Mouse (Mus musculus) embryonic facial prominence, embryonic 13.5 days (tissue): ENCODE measurements around the gene Zfp91. TPM values are rescaled to one million over a fixed set of nuclear protein-coding genes. Genes with fewer than 3 reads are reported as not detected.
"Not testable (repeated sequence)": the region's sequence is repeated elsewhere in the genome, so short reads cannot be mapped to it uniquely, and the experiment has no call there.

Experiments
- ATAC-seq: fragments of 200-750 bp; cut with Nextera tagmentation; 2 replicates; pipeline ENCODE4 v1.8.0; 2017; ENCODE audit warnings: low read depth; ENCODE audit not compliant: insufficient number of reproducible peaks, insufficient read depth, low FRiP score, low TSS enrichment
- H3K27ac ChIP-seq: fragments of 300-500 bp; sonication (generic); 2 replicates; pipeline ENCODE4 v1.5.1; 2015; ENCODE audit warnings: moderate library complexity, mild to moderate bottlenecking, inconsistent platforms
- H3K27me3 ChIP-seq: fragments of 300-500 bp; sonication (generic); 2 replicates; pipeline ENCODE4 v1.6.1; 2015; ENCODE audit warnings: mild to moderate bottlenecking, inconsistent platforms
- H3K36me3 ChIP-seq: fragments of 300-500 bp; sonication (generic); 2 replicates; pipeline ENCODE4 v1.6.1; 2015; ENCODE audit warnings: mild to moderate bottlenecking, inconsistent platforms
- H3K4me1 ChIP-seq: fragments of 300-500 bp; sonication (generic); 2 replicates; pipeline ENCODE4 v1.6.1; 2015; ENCODE audit warnings: inconsistent platforms
- H3K4me2 ChIP-seq: fragments of 300-500 bp; sonication (generic); 2 replicates; pipeline ENCODE4 v1.6.1; 2015; ENCODE audit warnings: moderate library complexity, mild to moderate bottlenecking, inconsistent platforms
- H3K4me3 ChIP-seq: fragments of 300-500 bp; sonication (generic); 2 replicates; pipeline ENCODE4 v1.5.1; 2015; ENCODE audit warnings: mild to moderate bottlenecking, inconsistent platforms
- H3K9ac ChIP-seq: fragments of 300-500 bp; sonication (generic); 2 replicates; pipeline ENCODE4 v1.6.1; 2015; ENCODE audit warnings: mild to moderate bottlenecking, inconsistent platforms
- H3K9me3 ChIP-seq: fragments of 300-500 bp; sonication (generic); 2 replicates; pipeline ENCODE4 v1.6.1; 2016; ENCODE audit warnings: inconsistent platforms
- WGBS: fragments of 180-500 bp; shearing (Covaris S2); methylation state at CpG from one replicate; pipeline ENCODE4 v1.1.7; 2015; ENCODE audit warnings: mixed read lengths; 5-methylcytosine and 5-hydroxymethylcytosine counted together
- polyA plus RNA-seq: library from polyadenylated mRNA; unstranded; fragments of >200 nt; fragmentation: Nextera tagmentation; extraction: Ambion mirVana; gene quantifications from 2 replicates; pipeline ENCODE4 v1.2.1, GENCODE M21; 2015

The Zfp91 gene
- polyA plus RNA-seq, 1 experiment from 2014 or later = 14.9 TPM

DNA sequence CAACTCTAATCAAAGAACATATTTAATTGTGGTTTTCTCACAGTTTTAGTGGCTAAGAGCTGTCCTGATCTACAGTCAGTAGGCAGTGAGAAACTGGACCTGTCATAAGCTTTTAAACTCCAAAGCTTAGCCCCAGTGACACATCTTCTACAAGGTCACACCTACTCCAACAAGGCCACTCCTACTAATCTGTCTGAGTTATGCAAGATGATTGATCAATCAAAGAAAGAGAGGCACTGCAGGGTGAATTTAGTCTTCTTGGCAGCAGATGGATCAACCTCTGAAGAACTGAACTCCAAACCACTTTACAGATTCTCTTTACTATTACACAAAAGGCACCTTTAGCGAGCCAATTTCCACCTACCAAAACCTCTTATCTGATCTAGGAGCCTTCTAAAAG is 70.1 kb downstream of the Zfp91 start:
- 70% methylated on average over 1 of the region's 1 CpGs for WGBS
- Histone ChIP-seq H3K4me1 (no peaks in the 10 kb centered on the region), H3K27me3 (no peaks in the 10 kb centered on the region), H3K27ac (no peak overlapping the region), H3K36me3 (no peaks in the 10 kb centered on the region), H3K9ac (no peak overlapping the region), H3K9me3 (no peaks in the 10 kb centered on the region), H3K4me2 (no peak overlapping the region), H3K4me3 (no peak overlapping the region)
- ATAC-seq = no peak

DNA sequence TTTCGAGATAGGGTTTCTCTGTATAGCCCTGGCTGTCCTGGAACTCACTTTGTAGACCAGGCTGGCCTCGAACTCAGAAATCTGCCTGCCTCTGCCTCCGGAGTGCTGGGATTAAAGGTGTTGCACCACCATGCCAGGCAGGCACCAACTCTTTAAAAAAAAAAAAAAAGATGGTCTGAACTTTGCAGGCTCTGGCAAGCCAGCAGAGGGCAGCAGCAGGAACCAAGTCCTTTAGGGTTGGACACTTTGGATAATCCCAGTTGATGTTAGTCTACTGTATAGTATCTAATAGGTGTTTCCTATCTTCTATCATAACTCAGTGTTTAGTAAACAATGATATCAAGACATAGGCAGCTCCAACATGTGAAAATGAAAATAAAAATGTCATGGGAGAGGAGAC is 73.6 kb downstream of the Zfp91 start:
- Histone ChIP-seq H3K9me3 (no peaks in the 10 kb centered on the region), H3K4me3 (no peak overlapping the region)

DNA sequence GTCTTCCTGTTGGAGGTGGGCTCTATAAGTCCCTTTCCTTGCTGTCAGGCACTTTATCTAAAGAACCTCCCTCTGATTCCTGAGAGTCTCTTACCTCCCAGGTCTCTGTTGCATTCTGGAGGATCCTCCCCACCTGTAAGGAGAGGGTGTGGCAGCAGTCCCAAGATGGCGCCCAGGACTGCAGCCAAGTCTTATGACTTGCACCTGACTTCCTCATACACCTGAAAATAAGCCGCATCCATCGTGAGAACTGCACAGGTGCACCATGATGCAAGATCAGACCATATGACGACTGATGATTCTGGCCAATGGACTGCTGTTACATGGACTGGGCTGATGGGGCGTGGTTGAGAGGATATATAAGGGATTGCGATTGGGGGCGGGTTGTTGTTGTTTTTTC is 74.3 kb downstream of the Zfp91 start:
- not testable (repeated sequence) for ATAC-seq, H3K27me3 ChIP-seq, H3K4me2 ChIP-seq, H3K36me3 ChIP-seq, H3K27ac ChIP-seq, H3K9me3 ChIP-seq, H3K4me1 ChIP-seq, H3K9ac ChIP-seq, H3K4me3 ChIP-seq
- 90% methylated on average over 7 of the region's 7 CpGs for WGBS

More for the DNA sequence above, 73.6 kb downstream of the Zfp91 start:
- H3K36me3 ChIP-seq = no peaks in the 10 kb centered on the region
- H3K4me1 ChIP-seq = no peaks in the 10 kb centered on the region
- H3K9ac ChIP-seq = no peak overlapping the region
- no peak for ATAC-seq
- 79% methylated on average over 3 of the region's 3 CpGs for WGBS
- H3K4me2 ChIP-seq = no peak overlapping the region
- no peak overlapping the region for H3K27ac ChIP-seq
- no peaks in the 10 kb centered on the region for H3K27me3 ChIP-seq

DNA sequence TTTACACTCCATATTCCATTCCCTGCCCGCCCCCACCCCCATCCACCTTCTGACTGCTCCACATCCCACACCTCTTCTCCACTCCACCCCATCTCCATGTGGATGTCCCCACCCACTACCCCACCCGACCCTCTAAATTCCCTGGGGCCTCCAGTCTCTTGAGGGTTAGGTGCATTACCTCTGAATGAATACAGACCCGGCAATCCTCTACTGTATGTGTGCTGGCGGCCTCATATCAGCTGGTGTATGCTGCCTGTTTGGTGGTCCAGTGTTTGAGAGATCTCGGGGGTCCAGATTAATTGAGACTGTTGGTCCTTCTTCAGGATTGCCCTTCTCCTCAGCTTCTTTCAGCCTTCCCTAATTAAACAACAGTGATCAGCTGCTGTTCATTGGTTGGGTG is 75.0 kb downstream of the Zfp91 start:
- not testable (repeated sequence) for H3K27ac ChIP-seq, H3K27me3 ChIP-seq, H3K4me3 ChIP-seq, H3K9ac ChIP-seq, H3K9me3 ChIP-seq, H3K4me2 ChIP-seq, ATAC-seq, H3K36me3 ChIP-seq, H3K4me1 ChIP-seq
- 85% methylated on average over 5 of the region's 5 CpGs for WGBS

DNA sequence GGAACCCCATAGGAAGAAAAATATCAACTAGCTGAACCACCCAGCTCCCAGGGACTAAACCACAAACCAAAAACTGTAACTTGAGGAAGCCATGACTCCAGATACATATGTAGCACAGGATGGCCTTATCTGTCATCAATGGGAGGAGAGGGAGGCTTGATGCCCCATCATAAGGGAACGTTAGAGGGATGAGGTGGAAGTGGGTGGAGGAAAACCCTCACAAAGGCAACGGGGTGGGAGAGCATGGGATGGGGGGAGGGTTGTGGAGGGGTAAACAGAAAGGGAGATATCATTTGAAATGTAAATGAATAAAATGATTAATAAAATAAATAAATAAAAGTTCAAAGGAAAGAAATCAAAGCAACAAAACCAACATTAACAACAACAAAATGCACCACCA is 75.5 kb downstream of the Zfp91 start:
- Histone ChIP-seq H3K36me3 (no peaks in the 10 kb centered on the region), H3K27ac (no peak overlapping the region), H3K9me3 (no peaks in the 10 kb centered on the region), H3K4me2 (no peak overlapping the region), H3K4me3 (no peak overlapping the region), H3K9ac (no peak overlapping the region), H3K4me1 (no peaks in the 10 kb centered on the region), H3K27me3 (no peaks in the 10 kb centered on the region)
- 70% methylated on average over 2 of the region's 2 CpGs for WGBS
- no peak for ATAC-seq

DNA sequence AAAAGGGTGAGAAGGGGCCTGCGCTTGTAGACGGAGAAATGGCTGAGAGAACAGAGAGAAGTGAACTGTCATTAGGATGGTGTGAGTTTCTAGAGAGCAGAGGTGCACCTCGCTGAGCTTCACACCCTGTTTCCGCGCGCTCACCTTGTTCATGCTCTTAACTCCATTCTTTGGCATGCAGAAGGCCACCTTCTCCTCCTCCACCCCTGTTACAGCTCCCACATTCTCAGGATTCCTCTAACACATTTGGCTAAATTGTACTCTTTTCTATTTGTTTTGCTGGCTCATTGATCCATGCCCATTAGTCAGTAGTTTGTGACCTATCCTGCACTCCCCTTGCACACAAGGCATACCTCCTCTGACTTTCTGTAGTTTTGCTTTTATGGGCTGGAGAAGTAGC is 76.7 kb downstream of the Zfp91 start:
- WGBS = 74% methylated on average over 6 of the region's 6 CpGs
- no peaks in the 10 kb centered on the region for H3K36me3 ChIP-seq
- no peaks in the 10 kb centered on the region for H3K4me1 ChIP-seq
- no peak for ATAC-seq
- no peak overlapping the region for H3K27ac ChIP-seq
- H3K9ac ChIP-seq = no peak overlapping the region
- H3K4me2 ChIP-seq = no peak overlapping the region
- H3K4me3 ChIP-seq = no peak overlapping the region
- H3K9me3 ChIP-seq = no peaks in the 10 kb centered on the region
- H3K27me3 ChIP-seq = no peaks in the 10 kb centered on the region

Other genes starting within 250 kb of the Zfp91 start
- 0.19 and 0.25 TPM in 2 replicates for gene Gm4952, start 196.2 kb downstream of the Zfp91 start, polyA plus RNA-seq
- not detected in 2 replicates for gene Glyat, start 162.8 kb downstream of the Zfp91 start, polyA plus RNA-seq
- not detected in 2 replicates for gene Olfr1442, start 125.7 kb downstream of the Zfp91 start, polyA plus RNA-seq
- gene Olfr1443, start 118.0 kb downstream of the Zfp91 start, polyA plus RNA-seq = not detected in 2 replicates
- gene Keg1, start 100.3 kb downstream of the Zfp91 start, polyA plus RNA-seq = not detected in 2 replicates
- 1.4 and 1.9 TPM in 2 replicates for gene Cntf, start 30.5 kb downstream of the Zfp91 start, polyA plus RNA-seq
- 1.2 and 2.3 TPM in 2 replicates for gene Lpxn, start 67 bp upstream of the Zfp91 start, polyA plus RNA-seq
- gene Gm5244, start 50.6 kb upstream of the Zfp91 start, polyA plus RNA-seq = not detected in 2 replicates
- not detected in 2 replicates for gene Olfr1444, start 61.2 kb upstream of the Zfp91 start, polyA plus RNA-seq
- gene Olfr1445, start 87.7 kb upstream of the Zfp91 start, polyA plus RNA-seq = not detected in 2 replicates
- not detected in 2 replicates for gene Olfr1446, start 97.4 kb upstream of the Zfp91 start, polyA plus RNA-seq
- gene Olfr1447, start 107.6 kb upstream of the Zfp91 start, polyA plus RNA-seq = not detected in 2 replicates
- not detected in 2 replicates for gene Olfr1448, start 128.3 kb upstream of the Zfp91 start, polyA plus RNA-seq
- not detected in 2 replicates for gene Olfr1449, start 134.7 kb upstream of the Zfp91 start, polyA plus RNA-seq
- gene Olfr1450, start 154.1 kb upstream of the Zfp91 start, polyA plus RNA-seq = 0.08 TPM in 1 of 2 replicates, not detected in the other
- not detected in 2 replicates for gene Olfr1451, start 198.9 kb upstream of the Zfp91 start, polyA plus RNA-seq
- not detected in 2 replicates for gene Olfr1453, start 232.2 kb upstream of the Zfp91 start, polyA plus RNA-seq